Mouse (Mus musculus) embryonic facial prominence, embryonic 10.5 days (tissue): ENCODE results near the gene Rab37. TPM values are rescaled to one million over a fixed set of nuclear protein-coding genes. Genes with fewer than 3 reads are reported as not detected.
A peak's percentile ranks its signal among the peaks of the same experiment; 100 is the strongest.

Source experiments
- DNase-seq: peaks from one replicate; pipeline ENCODE4 v3.0.0-alpha.2; 2017; ENCODE audit warnings: low spot score
- H3K27ac ChIP-seq: fragments of 300-500 bp; sonication (generic); replicated peaks from 2 replicates; pipeline ENCODE4 v1.5.1; 2016; ENCODE audit warnings: mild to moderate bottlenecking
- H3K27me3 ChIP-seq: fragments of 300-500 bp; sonication (generic); replicated peaks from 2 replicates; pipeline ENCODE4 v1.6.1; 2016; ENCODE audit warnings: low read depth, mild to moderate bottlenecking; ENCODE audit not compliant: poor library complexity, severe bottlenecking
- H3K36me3 ChIP-seq: fragments of 300-500 bp; sonication (generic); replicated peaks from 2 replicates; pipeline ENCODE4 v1.6.1; 2016; ENCODE audit warnings: mild to moderate bottlenecking, moderate library complexity
- H3K4me1 ChIP-seq: fragments of 300-500 bp; sonication (generic); 2 replicates; pipeline ENCODE4 v1.6.1; 2016
- H3K4me3 ChIP-seq: fragments of 300-500 bp; sonication (generic); 2 replicates; pipeline ENCODE4 v1.5.1; 2016; ENCODE audit warnings: mild to moderate bottlenecking, moderate library complexity
- H3K9me3 ChIP-seq: fragments of 300-500 bp; sonication (generic); 2 replicates; pipeline ENCODE4 v1.6.1; 2016; ENCODE audit warnings: mild to moderate bottlenecking
- WGBS: fragments of 180-500 bp; shearing (Covaris S2); methylation state at CpG from one replicate; pipeline ENCODE4 v1.1.7; 2016; 5-methylcytosine and 5-hydroxymethylcytosine counted together
- polyA plus RNA-seq: library from polyadenylated mRNA; unstranded; fragments of >200 nt; fragmentation: Nextera tagmentation; extraction: Ambion mirVana; gene quantifications from 2 replicates; pipeline ENCODE4 v1.2.1, GENCODE M21; 2016

Rab37 gene
- polyA plus RNA-seq, 1 experiment from 2014 or later: 2.2 TPM

DNA sequence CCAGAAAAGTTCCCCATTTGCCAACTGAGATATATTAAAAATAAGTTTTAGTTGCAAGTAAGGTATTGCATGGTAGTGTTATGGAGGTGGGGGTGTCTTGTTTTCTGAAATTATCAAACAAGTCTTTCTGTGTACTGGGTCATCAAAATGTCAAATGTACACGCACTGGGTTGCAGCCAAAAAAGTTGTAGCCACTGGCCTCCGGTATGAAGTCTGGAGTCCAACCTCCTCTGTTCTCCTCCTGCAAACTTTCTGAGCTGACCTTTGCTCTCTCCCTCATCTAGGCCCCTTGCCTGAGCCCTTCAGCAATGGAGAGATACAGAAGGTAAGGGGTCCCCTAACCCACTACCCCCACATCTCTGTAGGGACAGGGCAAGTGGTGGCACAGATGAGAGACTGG is 87.5 kb downstream of the Rab37 start:
- Histone ChIP-seq H3K4me3 (no peak overlapping the region), H3K4me1 (peaks cover 62% of the 10 kb centered on the region), H3K27ac (no peak overlapping the region), H3K9me3 (no peaks in the 10 kb centered on the region), H3K27me3 (peaks cover 42% of the 10 kb centered on the region), H3K36me3 (peaks cover 15% of the 10 kb centered on the region)
- DNase-seq: no peak
- WGBS: 66% methylated on average over 2 of the region's 2 CpGs

GRCm38 (mm10) chr11:115179191-115179590 is 88.0 kb downstream of the Rab37 start:
- no peak overlapping the region for H3K4me3 ChIP-seq
- WGBS: 39% methylated on average over 6 of the region's 6 CpGs
- H3K36me3 ChIP-seq: peaks cover 15% of the 10 kb centered on the region
- no peak for DNase-seq
- H3K27me3 ChIP-seq: peaks cover 37% of the 10 kb centered on the region
- H3K27ac ChIP-seq: no peak overlapping the region
- peaks cover 57% of the 10 kb centered on the region for H3K4me1 ChIP-seq
- H3K9me3 ChIP-seq: no peaks in the 10 kb centered on the region

DNA sequence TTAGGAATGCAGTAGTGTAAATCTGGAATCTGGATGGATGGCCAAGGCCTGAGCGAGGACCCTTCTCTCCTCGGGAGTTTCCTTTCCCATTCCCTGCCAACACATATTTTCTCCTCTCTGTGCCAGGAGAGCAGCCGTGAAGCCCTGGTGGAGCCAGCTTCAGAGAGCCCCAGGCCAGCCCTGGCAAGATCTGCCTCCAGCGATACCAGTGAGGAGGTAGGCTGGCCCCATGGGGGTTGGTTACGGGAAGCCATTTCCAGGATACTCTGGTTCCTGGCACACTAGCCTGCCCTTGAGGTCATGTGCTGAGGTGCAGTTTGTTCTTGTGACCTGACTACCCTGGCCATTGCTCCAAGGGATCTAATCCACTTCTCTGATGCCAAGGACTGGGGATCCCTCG is 88.7 kb downstream of the Rab37 start:
- Histone ChIP-seq H3K9me3 (no peaks in the 10 kb centered on the region), H3K36me3 (peaks cover 15% of the 10 kb centered on the region), H3K4me1 (peaks cover 51% of the 10 kb centered on the region), H3K27ac (no peak overlapping the region), H3K27me3 (peaks cover 31% of the 10 kb centered on the region), H3K4me3 (no peak overlapping the region)
- 80% methylated on average over 6 of the region's 6 CpGs for WGBS
- DNase-seq: no peak

DNA sequence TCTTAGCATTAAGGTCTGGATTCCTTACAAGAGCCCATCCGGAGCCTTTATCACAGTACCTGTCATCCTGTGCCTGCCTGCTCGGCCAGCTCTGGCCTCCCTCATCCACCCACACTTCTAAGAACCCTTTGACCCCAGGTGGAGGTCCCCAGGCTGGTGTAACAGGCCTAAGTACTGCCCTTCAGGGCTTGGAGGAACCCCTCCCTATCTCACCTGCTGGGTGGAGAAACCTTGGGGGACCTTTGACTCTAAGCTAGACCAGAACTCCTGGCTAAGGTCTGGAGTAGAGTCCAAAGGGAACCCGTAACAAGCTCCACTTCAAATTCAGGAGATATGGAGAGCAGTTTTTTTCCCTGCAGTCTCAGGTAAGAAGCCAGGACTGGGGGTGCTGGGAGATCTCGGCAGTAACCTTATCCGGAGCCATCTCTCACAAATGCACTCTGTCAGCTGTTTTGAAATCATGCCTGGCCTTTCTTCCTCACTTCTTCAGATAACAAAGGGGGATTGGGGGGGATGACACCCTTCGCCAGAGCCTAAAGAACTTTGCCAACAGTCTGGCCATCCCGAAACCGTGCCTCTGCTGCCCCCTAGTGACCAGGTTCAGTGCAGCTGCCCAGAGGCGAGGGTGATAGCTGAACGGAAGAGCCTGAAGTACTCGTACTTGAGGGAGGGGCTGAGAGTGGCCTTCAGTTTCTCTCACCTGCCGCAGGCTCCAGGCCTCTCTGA is 90.8 kb downstream of the Rab37 start:
- no peak overlapping the region for H3K4me3 ChIP-seq
- WGBS: 22% methylated on average over 12 of the region's 12 CpGs
- H3K36me3 ChIP-seq: peaks cover 15% of the 10 kb centered on the region
- H3K27ac ChIP-seq: no peak overlapping the region
- DNase-seq: peak; percentile 87
- H3K9me3 ChIP-seq: no peaks in the 10 kb centered on the region
- H3K27me3 ChIP-seq: peaks cover 9% of the 10 kb centered on the region
- peaks cover 40% of the 10 kb centered on the region for H3K4me1 ChIP-seq

- 0 out of 2 replicates have a peak, but pooled peaks cover 1% of the 10 kb centered on the region for H3K27me3 ChIP-seq
- H3K4me1 ChIP-seq: peaks cover 33% of the 10 kb centered on the region
- DNase-seq: no peak
- no peak overlapping the region for H3K27ac ChIP-seq
- 40% methylated on average over 4 of the region's 4 CpGs for WGBS
- no peak overlapping the region for H3K4me3 ChIP-seq
- no peaks in the 10 kb centered on the region for H3K9me3 ChIP-seq
- H3K36me3 ChIP-seq: peaks cover 8% of the 10 kb centered on the region
Measured at GRCm38 (mm10) chr11:115184973-115185372, 93.7 kb downstream of the Rab37 start.

DNA sequence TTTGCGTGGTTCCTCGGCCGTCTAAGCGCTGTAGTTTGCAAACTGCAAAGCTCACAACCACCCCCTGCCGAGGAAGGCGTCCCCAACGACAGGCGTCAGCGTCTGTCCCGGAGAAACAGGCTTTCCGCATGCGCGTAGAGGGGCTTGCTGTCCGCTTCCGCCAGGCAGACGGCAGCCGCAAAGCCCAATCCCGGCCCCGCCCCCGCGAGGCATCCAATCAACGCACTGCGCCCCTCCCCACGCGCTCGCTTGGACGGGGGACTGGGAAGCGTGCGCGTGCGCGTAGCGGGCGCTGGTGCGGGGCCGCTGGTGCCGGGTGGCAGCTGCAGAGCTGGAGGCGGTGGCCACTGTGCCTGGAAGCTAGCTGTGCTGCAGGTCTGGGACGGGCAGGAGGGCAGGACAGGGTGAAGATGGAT is 96.0 kb downstream of the Rab37 start, which contains the start of gene Tmem104:
Gene Tmem104, plus strand, starts transcription at position 264 of the 416 bp plus-strand sequence.
- peaks cover 16% of the 10 kb centered on the region for H3K36me3 ChIP-seq
- peak; percentile 100 for DNase-seq
- H3K4me3 ChIP-seq: peak within 1 kb of the TSS; percentile 69
- no peaks in the 10 kb centered on the region for H3K9me3 ChIP-seq
- WGBS: under 1% methylated on average over 39 of the region's 39 CpGs
- H3K27me3 ChIP-seq: no peaks in the 10 kb centered on the region
- H3K4me1 ChIP-seq: peaks cover 37% of the 10 kb centered on the region
- peak within 1 kb of the TSS; percentile 81 for H3K27ac ChIP-seq

DNA sequence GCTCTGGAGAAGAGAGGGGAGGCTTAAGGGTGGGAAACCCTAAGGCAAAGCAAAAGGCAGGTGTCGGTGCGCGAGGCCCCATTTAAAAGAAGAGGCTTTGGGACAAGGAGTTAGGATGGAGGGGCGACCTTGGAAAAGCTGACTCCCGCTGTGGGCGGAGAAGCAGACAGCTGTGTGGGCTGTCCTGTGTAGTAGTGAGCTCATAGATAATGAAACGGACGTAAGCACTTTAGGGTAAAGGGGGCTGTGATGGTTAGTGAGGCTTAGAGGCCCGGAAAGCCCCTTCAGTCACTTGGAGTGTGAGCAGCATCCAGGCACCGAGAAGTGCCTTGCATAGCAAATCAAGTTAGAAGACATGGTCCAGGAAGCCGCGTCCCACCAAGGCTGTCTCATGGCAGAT is 96.5 kb downstream of the Rab37 start, which contains the start of gene Nat9:
Gene Nat9, minus strand, starts transcription at position 167 of the 400 bp plus-strand sequence.
- WGBS: 11% methylated on average over 12 of the region's 12 CpGs
- Histone ChIP-seq H3K27ac (peak within 1 kb of the TSS; percentile 81), H3K4me1 (peaks cover 34% of the 10 kb centered on the region), H3K4me3 (peak within 1 kb of the TSS; percentile 69), H3K27me3 (no peaks in the 10 kb centered on the region), H3K36me3 (peaks cover 17% of the 10 kb centered on the region), H3K9me3 (no peaks in the 10 kb centered on the region)
- no peak for DNase-seq

GRCm38 (mm10) chr11:115188539-115189231 is 97.5 kb downstream of the Rab37 start:
- H3K4me3 ChIP-seq: no peak overlapping the region

GRCm38 (mm10) chr11:115189304-115189703 is 98.1 kb downstream of the Rab37 start:
- no peaks in the 10 kb centered on the region for H3K9me3 ChIP-seq
- H3K27me3 ChIP-seq: no peaks in the 10 kb centered on the region
- 89% methylated on average over 6 of the region's 6 CpGs for WGBS
- H3K4me3 ChIP-seq: no peak overlapping the region
- no peak overlapping the region for H3K27ac ChIP-seq
- no peak for DNase-seq
- peaks cover 32% of the 10 kb centered on the region for H3K4me1 ChIP-seq
- H3K36me3 ChIP-seq: peaks cover 17% of the 10 kb centered on the region

More at GRCm38 (mm10) chr11:115188539-115189231, 97.5 kb downstream of the Rab37 start:
- H3K4me1 ChIP-seq: peaks cover 32% of the 10 kb centered on the region
- WGBS: 87% methylated on average over 13 of the region's 13 CpGs
- no peak for DNase-seq
- H3K9me3 ChIP-seq: no peaks in the 10 kb centered on the region
- no peak overlapping the region for H3K27ac ChIP-seq
- H3K36me3 ChIP-seq: peaks cover 17% of the 10 kb centered on the region
- no peaks in the 10 kb centered on the region for H3K27me3 ChIP-seq

DNA sequence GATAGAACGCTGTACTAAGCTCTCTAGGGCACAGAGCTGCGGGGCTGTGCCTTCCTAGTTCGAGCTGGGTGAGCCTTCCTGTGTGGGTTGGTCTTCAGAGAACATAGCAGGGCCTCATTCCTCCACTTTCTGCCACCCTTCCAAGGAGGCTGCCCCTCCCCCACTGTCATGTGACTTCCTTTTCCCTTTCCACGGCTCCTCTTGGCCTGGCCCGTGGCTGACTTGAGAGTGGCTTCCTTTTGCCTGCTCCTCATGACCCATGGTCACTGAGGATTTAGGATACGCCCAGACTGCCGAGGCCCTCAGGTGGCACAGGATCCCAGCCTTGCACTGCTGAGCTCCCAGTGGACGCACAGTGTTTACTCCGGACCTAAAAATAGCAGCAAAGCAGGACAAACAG is 100.9 kb downstream of the Rab37 start:
- DNase-seq: no peak
- H3K9me3 ChIP-seq: no peaks in the 10 kb centered on the region
- no peaks in the 10 kb centered on the region for H3K27me3 ChIP-seq
- peaks cover 21% of the 10 kb centered on the region for H3K4me1 ChIP-seq
- WGBS: 65% methylated on average over 9 of the region's 9 CpGs
- H3K27ac ChIP-seq: peak overlapping the region; percentile 41; the same call in 1 of the 2 replicates
- peaks cover 18% of the 10 kb centered on the region for H3K36me3 ChIP-seq
- H3K4me3 ChIP-seq: no peak overlapping the region

DNA sequence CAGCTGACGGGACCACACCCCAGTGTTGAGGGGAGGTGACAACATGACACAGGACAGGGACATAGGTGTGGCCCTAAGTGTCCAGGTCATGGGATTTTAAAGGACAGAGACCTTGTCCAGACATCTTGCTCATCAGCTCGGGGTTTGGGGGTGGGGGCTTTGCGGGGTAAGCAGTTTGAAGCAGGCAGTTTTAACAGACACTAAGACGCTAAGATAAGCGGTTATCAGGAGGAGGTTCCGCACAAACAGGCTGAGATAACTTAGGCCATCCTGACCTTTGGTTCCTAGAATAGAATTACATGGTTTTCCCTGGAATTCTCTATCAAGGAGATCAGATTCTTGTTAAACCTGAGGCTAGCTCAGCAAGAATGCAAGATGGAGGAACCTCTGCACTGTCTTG is 103.5 kb downstream of the Rab37 start:
- 88% methylated on average over 6 of the region's 6 CpGs for WGBS
- no peak for DNase-seq
- Histone ChIP-seq H3K9me3 (no peaks in the 10 kb centered on the region), H3K4me1 (peaks cover 6% of the 10 kb centered on the region), H3K36me3 (peaks cover 28% of the 10 kb centered on the region), H3K27me3 (no peaks in the 10 kb centered on the region), H3K4me3 (no peak overlapping the region), H3K27ac (no peak overlapping the region)

DNA sequence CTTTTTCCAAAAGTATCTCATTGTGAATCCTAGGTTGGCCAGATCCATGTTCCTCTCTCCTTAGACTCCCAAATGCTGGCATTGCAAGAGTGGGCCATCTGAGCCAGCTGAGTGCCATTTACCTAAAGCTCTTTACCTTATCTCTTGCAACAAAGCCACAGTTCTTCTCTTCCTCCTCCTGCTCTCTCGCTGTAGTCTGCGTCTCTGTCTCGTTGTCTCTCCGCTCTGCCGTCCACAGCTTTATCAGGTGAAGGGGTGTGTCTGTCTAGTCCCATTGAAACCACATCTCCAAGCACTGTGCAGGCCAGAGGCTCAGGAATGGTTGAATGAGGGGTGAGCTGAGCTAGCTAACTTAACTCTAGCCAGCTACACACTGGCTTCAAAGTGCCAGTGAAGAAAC is 104.7 kb downstream of the Rab37 start:
- Histone ChIP-seq H3K36me3 (peaks cover 29% of the 10 kb centered on the region), H3K9me3 (no peaks in the 10 kb centered on the region), H3K27ac (no peak overlapping the region), H3K4me1 (peaks cover 6% of the 10 kb centered on the region), H3K27me3 (no peaks in the 10 kb centered on the region; the same call in 1 of the 2 replicates), H3K4me3 (no peak overlapping the region)
- no peak for DNase-seq
- WGBS: 87% methylated on average over 5 of the region's 5 CpGs
